Mouse (Mus musculus) T-helper 1 cell (primary cell): ENCODE measurements at regions not wholly inside any gene's neighbourhood (a gene's known extent, or its start where the extent isn't known, plus 50 kb on each side); places are given as distances from the start of the nearest gene placed in this dataset.

ENCODE experiments used
- in situ Hi-C: fragments of 300-600 bp; cut with MboI, MseI; formaldehyde crosslinking; loops from one replicate; pipeline ENCODE4 v1.15.1; 2025; ENCODE audit warnings: high pct_unique_total_duplicates

GRCm38 (mm10) chr1:50622870-50623607 lies 277.4 kb upstream of the Tmeff2 start:
- in situ Hi-C loops = loop anchor here (10.0 kb wide), 1 partner anchor 208 kb away; no protein-coding TSS in a partner anchor

GRCm38 (mm10) chr1:50629000-50629399 lies 271.4 kb upstream of the Tmeff2 start:
- in situ Hi-C loops = loop anchor here (10.0 kb wide), 1 partner anchor 214 kb away; no protein-coding TSS in a partner anchor

GRCm38 (mm10) chr1:50629473-50630071 lies 270.9 kb upstream of the Tmeff2 start:
- in situ Hi-C loops = loop anchor here (10.0 kb wide), 1 partner anchor 215 kb away; no protein-coding TSS in a partner anchor

GRCm38 (mm10) chr1:50637992-50638391 lies 262.5 kb upstream of the Tmeff2 start:
- in situ Hi-C loops = no loop called here

- in situ Hi-C loops = no loop called here
Measured at GRCm38 (mm10) chr1:50646931-50647674, 253.3 kb upstream of the Tmeff2 start.

- in situ Hi-C loops = no loop called here
Measured at GRCm38 (mm10) chr1:50651974-50652665, 248.3 kb upstream of the Tmeff2 start.

- in situ Hi-C loops = no loop called here
Measured at GRCm38 (mm10) chr1:50665139-50665538, 235.3 kb upstream of the Tmeff2 start.

- in situ Hi-C loops = no loop called here
Measured at GRCm38 (mm10) chr1:50682971-50683370, 217.5 kb upstream of the Tmeff2 start.

GRCm38 (mm10) chr1:50685361-50685760 lies 215.1 kb upstream of the Tmeff2 start:
- in situ Hi-C loops = no loop called here

GRCm38 (mm10) chr1:50696916-50697315 lies 203.5 kb upstream of the Tmeff2 start:
- in situ Hi-C loops = no loop called here

GRCm38 (mm10) chr1:50697333-50698216 lies 202.9 kb upstream of the Tmeff2 start:
- in situ Hi-C loops = no loop called here

GRCm38 (mm10) chr1:50704639-50705038 lies 195.8 kb upstream of the Tmeff2 start:
- in situ Hi-C loops = no loop called here

GRCm38 (mm10) chr1:50745049-50745448 lies 155.4 kb upstream of the Tmeff2 start:
- in situ Hi-C loops = no loop called here

- in situ Hi-C loops = no loop called here
Measured at GRCm38 (mm10) chr1:50770211-50770610, 130.2 kb upstream of the Tmeff2 start.

- in situ Hi-C loops = no loop called here
Measured at GRCm38 (mm10) chr1:50795264-50795663, 105.2 kb upstream of the Tmeff2 start.

GRCm38 (mm10) chr1:50798166-50798565 lies 102.3 kb upstream of the Tmeff2 start:
- in situ Hi-C loops = no loop called here

GRCm38 (mm10) chr1:50806321-50806720 lies 94.1 kb upstream of the Tmeff2 start:
- in situ Hi-C loops = no loop called here

GRCm38 (mm10) chr1:50806821-50807220 lies 93.6 kb upstream of the Tmeff2 start:
- in situ Hi-C loops = no loop called here

GRCm38 (mm10) chr1:50831663-50832062 lies 68.8 kb upstream of the Tmeff2 start:
- in situ Hi-C loops = no loop called here

- in situ Hi-C loops = no loop called here
Measured at GRCm38 (mm10) chr1:50836123-50836522, 64.3 kb upstream of the Tmeff2 start.

GRCm38 (mm10) chr1:50847156-50847555 lies 53.3 kb upstream of the Tmeff2 start:
- in situ Hi-C loops = no loop called here
